30 mouse cellular contexts compared by ENCODE assay signal in genomic region chr9:114509785-114510184, GRCm38 (mm10). TPM values are rescaled to one million over a fixed set of nuclear protein-coding genes. Genes with fewer than 3 reads are reported as not detected.
DNase-seq lines count a peak whose midpoint lies in the region; ATAC-seq lines count a peak whose summit lies in the region.
"Had no signal": no experiment of that assay in that cellular context is flagged by ENCODE, and none has a peak within 500 bp of the region (broad histone marks: within the 10 kb centered on the region; RNA-seq: fewer than 3 reads in every experiment).

No protein-coding gene starts in this region.

- DNase-seq in CD4-positive, CD25-positive, alpha-beta regulatory T cell, adult 2 months (ENCODE audit: low read depth, low spot score): peak; percentile 68
- DNase-seq in naive thymus-derived CD4-positive, alpha-beta T cell, adult 2 months (ENCODE audit: low read depth): peak; percentile 66
- peak; percentile 74 for DNase-seq in thymus, postnatal 14 days
- no peak for DNase-seq in adrenal gland, postnatal 36 days
- no peak for DNase-seq in heart, postnatal 25 days (ENCODE audit: low spot score)
- DNase-seq in urinary bladder, postnatal 25 days (ENCODE audit: low spot score): no peak
- DNase-seq: cerebellum, adult 2 months; cerebellum, postnatal 36 days; gastrocnemius, postnatal 36 days; heart, postnatal 10 days; kidney, adult 8-10 months; kidney, postnatal 10 days; layer of hippocampus, postnatal 36 days; lung, adult 18-20 months; lung, postnatal 10 days; right cerebral cortex, postnatal 25 days; spleen, adult 18-20 months had no signal

- peaks cover 46% of the 10 kb centered on the region for H3K36me3 ChIP-seq in hindbrain, embryonic 13.5 days

- peak; percentile 31 for ATAC-seq in common myeloid progenitor, adult 5-6 weeks (replicated peaks; ENCODE audit: low read depth, poor library complexity, severe bottlenecking)
- ATAC-seq in hindbrain, embryonic 13.5 days (ENCODE audit: low FRiP score): no peak
- ATAC-seq: forebrain, embryonic 13.5 days; liver, embryonic 12.5 days had no signal

- H3K4me3 ChIP-seq in hindbrain, embryonic 13.5 days: no peak overlapping the region
- H3K4me3 ChIP-seq: forebrain, embryonic 13.5 days; limb, embryonic 12.5 days; liver, embryonic 12.5 days; midbrain, embryonic 12.5 days had no signal

- no peak overlapping the region for H3K4me2 ChIP-seq in hindbrain, embryonic 13.5 days
- H3K4me2 ChIP-seq: forebrain, embryonic 13.5 days; heart, embryonic 11.5 days; limb, embryonic 12.5 days; liver, embryonic 12.5 days; midbrain, embryonic 12.5 days had no signal

- H3K9me3 ChIP-seq in hindbrain, embryonic 13.5 days: peaks cover 31% of the 10 kb centered on the region

- intact Hi-C loops in heart, postnatal 25 days (cut with DNase I): no loop called here

- H3K4me1 ChIP-seq in hindbrain, embryonic 13.5 days (replicated peaks): no peaks in the 10 kb centered on the region
- H3K4me1 ChIP-seq: forebrain, embryonic 13.5 days; limb, embryonic 12.5 days; liver, embryonic 12.5 days; midbrain, embryonic 12.5 days had no signal

- 93% methylated on average over 9 of the region's 9 CpGs for WGBS in hindbrain, embryonic 13.5 days

- H3K27ac ChIP-seq in hindbrain, embryonic 13.5 days: no peak overlapping the region
- H3K27ac ChIP-seq: forebrain, embryonic 13.5 days; limb, embryonic 12.5 days; liver, embryonic 12.5 days; midbrain, embryonic 12.5 days had no signal

- no peak overlapping the region for H3K9ac ChIP-seq in hindbrain, embryonic 13.5 days
- H3K9ac ChIP-seq: forebrain, embryonic 13.5 days; limb, embryonic 12.5 days; liver, embryonic 12.5 days; midbrain, embryonic 12.5 days had no signal

- no peaks in the 10 kb centered on the region for H3K27me3 ChIP-seq in hindbrain, embryonic 13.5 days
- H3K27me3 ChIP-seq: forebrain, embryonic 13.5 days; limb, embryonic 12.5 days; liver, embryonic 12.5 days; midbrain, embryonic 12.5 days had no signal

RNA-seq across cellular contexts. Expression of gene Ccr4, which starts 5.1 kb away (rescaled TPM):
- not detected in 2 replicates for total RNA-seq in common myeloid progenitor, adult 5-6 weeks (2017)
- polyA plus RNA-seq in hindbrain, embryonic 13.5 days (2015; fragmentation: Nextera tagmentation; extraction: Ambion mirVana): not detected in 2 replicates
- total RNA-seq in adrenal gland, postnatal 36 days (2021): not detected
- not detected for total RNA-seq in heart, postnatal 25 days (2021)
- total RNA-seq: adrenal gland, adult 18-20 months; gastrocnemius, adult 18-20 months; gastrocnemius, postnatal 36 days; layer of hippocampus, adult 18-20 months; layer of hippocampus, postnatal 36 days; left cerebral cortex, postnatal 14 days had no signal
- polyA plus RNA-seq: cerebellum, adult 2 months; forebrain, embryonic 13.5 days; heart, embryonic 11.5 days; hindbrain, embryonic 11.5 days; limb, embryonic 12.5 days; liver, embryonic 12.5 days; midbrain, embryonic 12.5 days; neural tube, embryonic 11.5 days had no signal

RNA-seq across cellular contexts. Expression of gene C130032M10Rik, which starts 5.7 kb away (rescaled TPM):
- total RNA-seq in common myeloid progenitor, adult 5-6 weeks (2017): not detected in 2 replicates
- 0.32 and 0.35 TPM in 2 replicates for polyA plus RNA-seq in hindbrain, embryonic 13.5 days (2015; fragmentation: Nextera tagmentation; extraction: Ambion mirVana)
- total RNA-seq in adrenal gland, postnatal 36 days (2021): not detected
- total RNA-seq in heart, postnatal 25 days (2021): not detected
- total RNA-seq: adrenal gland, adult 18-20 months; gastrocnemius, adult 18-20 months; gastrocnemius, postnatal 36 days; heart, postnatal 10 days; layer of hippocampus, adult 18-20 months; layer of hippocampus, postnatal 36 days; left cerebral cortex, postnatal 14 days had no signal
- polyA plus RNA-seq: cerebellum, adult 2 months; forebrain, embryonic 13.5 days; hindbrain, embryonic 11.5 days; neural tube, embryonic 11.5 days had no signal

RNA-seq across cellular contexts. Expression of gene Trim71, which starts 54.4 kb away (rescaled TPM):
- 0.09 TPM in 1 of 2 replicates, not detected in the other for total RNA-seq in common myeloid progenitor, adult 5-6 weeks (2017)
- polyA plus RNA-seq in hindbrain, embryonic 13.5 days (2015; fragmentation: Nextera tagmentation; extraction: Ambion mirVana): 0.50 and 0.53 TPM in 2 replicates
- under 1 TPM in 1 of 2 experiments, not detected in 1; 0.03 TPM for total RNA-seq in adrenal gland, postnatal 36 days (2021)
- total RNA-seq in heart, postnatal 25 days (2021): not detected
- total RNA-seq: adrenal gland, adult 18-20 months; gastrocnemius, adult 18-20 months; gastrocnemius, postnatal 36 days; heart, postnatal 10 days had no signal

Comparison
In these comparisons a context has a peak if more than half of its experiments do, and no peak if none do; other contexts are left out.
1. DNase-seq: peak in CD4-positive, CD25-positive, alpha-beta regulatory T cell, adult 2 months (single experiment), naive thymus-derived CD4-positive, alpha-beta T cell, adult 2 months (single experiment) and thymus, postnatal 14 days (single experiment); none in adrenal gland, postnatal 36 days (0 of 2), heart, postnatal 25 days (single experiment) and urinary bladder, postnatal 25 days (single experiment).